Mouse (Mus musculus) liver, adult 2 months (tissue): ENCODE measurements at regions not wholly inside any gene's neighbourhood (a gene's known extent, or its start where the extent isn't known, plus 50 kb on each side); places are given as distances from the start of the nearest gene placed in this dataset.

Experiments
- DNase-seq: peaks from one replicate; pipeline ENCODE4 v3.0.0-alpha.2; 2011; ENCODE audit warnings: low read depth, low spot score; ENCODE audit errors: extremely low read depth
- H3K27ac ChIP-seq: fragments of 200-500 bp; replicated peaks from 2 replicates; pipeline ENCODE4 v1.5.1; 2012; ENCODE audit warnings: low read depth, mild to moderate bottlenecking, control low read depth, inconsistent platforms, low read length; ENCODE audit not compliant: insufficient read depth
- H3K27me3 ChIP-seq: fragments of 200-500 bp; 2 replicates; pipeline ENCODE4 v1.6.1; 2012; ENCODE audit warnings: mild to moderate bottlenecking, moderate library complexity, low read length, inconsistent platforms; ENCODE audit not compliant: control insufficient read depth, insufficient read depth
- H3K36me3 ChIP-seq: fragments of 200-500 bp; 2 replicates; pipeline ENCODE4 v1.6.1; 2012; ENCODE audit warnings: low read length, inconsistent platforms; ENCODE audit not compliant: control insufficient read depth, insufficient read depth
- H3K4me1 ChIP-seq: fragments of 200-500 bp; 2 replicates; pipeline ENCODE4 v1.6.1; 2011; ENCODE audit warnings: low read length; ENCODE audit not compliant: control insufficient read depth, insufficient read depth
- H3K4me3 ChIP-seq: fragments of 200-500 bp; 2 replicates; pipeline ENCODE4 v1.5.1; 2011; ENCODE audit warnings: low read depth, mild to moderate bottlenecking, control low read depth, low read length, moderate library complexity; ENCODE audit not compliant: insufficient read depth
- H3K79me2 ChIP-seq: fragments of 200-500 bp; 2 replicates; pipeline ENCODE4 v1.6.1; 2012; ENCODE audit warnings: inconsistent platforms, mild to moderate bottlenecking, low read length, moderate library complexity; ENCODE audit not compliant: control insufficient read depth, insufficient read depth
- H3K9ac ChIP-seq: fragments of 200-500 bp; 2 replicates; pipeline ENCODE4 v1.6.1; 2012; ENCODE audit warnings: low read depth, mild to moderate bottlenecking, control low read depth, inconsistent platforms, low read length
- CTCF ChIP-seq: fragments of 200-500 bp; IDR thresholded peaks from 2 replicates; pipeline ENCODE4 v1.5.1; 2011; ENCODE audit warnings: low read depth, low read length, control low read depth
- POLR2A ChIP-seq: fragments of 200-500 bp; IDR thresholded peaks from 2 replicates; pipeline ENCODE4 v1.6.1; 2011; ENCODE audit warnings: low read length, control low read depth; ENCODE audit not compliant: insufficient read depth; ENCODE audit errors: extremely low read depth
- WGBS: fragments of 180-500 bp; shearing (Covaris S2); methylation state at CpG from one replicate; pipeline ENCODE4 v1.1.7; 2018; 5-methylcytosine and 5-hydroxymethylcytosine counted together

- Histone ChIP-seq H3K4me1 (no peaks in the 10 kb centered on the region), H3K36me3 (no peaks in the 10 kb centered on the region)
- 78% methylated on average over 12 of the region's 12 CpGs for whole genome bisulfite sequencing
Observed at GRCm38 (mm10) chr9:52244081-52244480, 75.7 kb upstream of the Zc3h12c start.

GRCm38 (mm10) chr9:52243032-52243431, 74.7 kb upstream of the Zc3h12c start:
- TF ChIP-seq CTCF (no peak), POLR2A (no peak)
- no peak overlapping the region for H3K9ac ChIP-seq
- no peak for DNase-seq
- no peaks in the 10 kb centered on the region for H3K36me3 ChIP-seq
- H3K4me1 ChIP-seq: no peaks in the 10 kb centered on the region
- H3K79me2 ChIP-seq: no peaks in the 10 kb centered on the region
- no peaks in the 10 kb centered on the region for H3K27me3 ChIP-seq
- no peak overlapping the region for H3K4me3 ChIP-seq
- 79% methylated on average over 2 of the region's 2 CpGs for WGBS
- no peak overlapping the region for H3K27ac ChIP-seq

More at GRCm38 (mm10) chr9:52244081-52244480, 75.7 kb upstream of the Zc3h12c start:
- Histone ChIP-seq H3K9ac (no peak overlapping the region), H3K27ac (no peak overlapping the region), H3K79me2 (no peaks in the 10 kb centered on the region), H3K27me3 (no peaks in the 10 kb centered on the region), H3K4me3 (no peak overlapping the region)
- no peak for TF ChIP-seq POLR2A
- TF ChIP-seq CTCF: no peak
- DNase-seq: no peak

GRCm38 (mm10) chr9:52241577-52241976, 73.2 kb upstream of the Zc3h12c start:
- Histone ChIP-seq H3K4me3 (no peak overlapping the region), H3K4me1 (no peaks in the 10 kb centered on the region), H3K27me3 (no peaks in the 10 kb centered on the region), H3K36me3 (no peaks in the 10 kb centered on the region), H3K9ac (no peak overlapping the region), H3K79me2 (no peaks in the 10 kb centered on the region), H3K27ac (no peak overlapping the region)
- DNase-seq: no peak
- TF ChIP-seq CTCF (no peak), POLR2A (no peak)
- WGBS: 71% methylated on average over 4 of the region's 4 CpGs

- TF ChIP-seq CTCF: no peak
- no peak overlapping the region for H3K27ac ChIP-seq
- H3K36me3 ChIP-seq: no peaks in the 10 kb centered on the region
- H3K27me3 ChIP-seq: no peaks in the 10 kb centered on the region
- no peaks in the 10 kb centered on the region for H3K79me2 ChIP-seq
- 66% methylated on average over 12 of the region's 12 CpGs for WGBS
- H3K4me1 ChIP-seq: no peaks in the 10 kb centered on the region
- H3K9ac ChIP-seq: no peak overlapping the region
- no peak overlapping the region for H3K4me3 ChIP-seq
- DNase-seq: no peak
Observed at GRCm38 (mm10) chr9:52240585-52241320, 72.4 kb upstream of the Zc3h12c start.

GRCm38 (mm10) chr9:52234775-52235174, 66.4 kb upstream of the Zc3h12c start:
- 81% methylated on average over 9 of the region's 9 CpGs for WGBS
- Histone ChIP-seq H3K79me2 (no peaks in the 10 kb centered on the region), H3K36me3 (no peaks in the 10 kb centered on the region), H3K9ac (no peak overlapping the region), H3K4me3 (no peak overlapping the region), H3K27me3 (no peaks in the 10 kb centered on the region; the same call in 1 of the 2 replicates), H3K27ac (no peak overlapping the region), H3K4me1 (no peaks in the 10 kb centered on the region)
- DNase-seq: no peak
- no peak for TF ChIP-seq CTCF
- no peak for TF ChIP-seq POLR2A

- no peak overlapping the region for H3K4me3 ChIP-seq
- no peaks in the 10 kb centered on the region for H3K79me2 ChIP-seq
- H3K9ac ChIP-seq: no peak overlapping the region
- DNase-seq: peak; percentile 2
- no peaks in the 10 kb centered on the region for H3K36me3 ChIP-seq
- H3K4me1 ChIP-seq: no peaks in the 10 kb centered on the region
- no peak overlapping the region for H3K27ac ChIP-seq
- TF ChIP-seq POLR2A: no peak
- TF ChIP-seq CTCF: no peak
- H3K27me3 ChIP-seq: no peaks in the 10 kb centered on the region; the same call in 1 of the 2 replicates
- WGBS: 74% methylated on average over 9 of the region's 9 CpGs
Observed at GRCm38 (mm10) chr9:52229589-52229988, 61.2 kb upstream of the Zc3h12c start.
